Mouse (Mus musculus) granulocyte monocyte progenitor cell, adult 5-6 weeks (primary cell): Measurements from ENCODE around the gene Krt90. TPM values are rescaled to one million over a fixed set of nuclear protein-coding genes. Genes with fewer than 3 reads are reported as not detected.
"Not testable (repeated sequence)": the region's sequence is repeated elsewhere in the genome, so short reads cannot be mapped to it uniquely, and the experiment has no call there.

Experiments
- ATAC-seq: replicated peaks from 2 replicates; pipeline ENCODE4 v1.8.0; 2016; ENCODE audit warnings: mild to moderate bottlenecking, moderate TSS enrichment, inconsistent platforms; ENCODE audit not compliant: poor library complexity, severe bottlenecking
- total RNA-seq, 2 experiments: library from RNA; stranded (forward) in 1 of 2; stranded (reverse) in 1 of 2; fragments of 200-712, 200-1000 nt in 1 of 2; fragments of >200 nt in 1 of 2; fragmentation: Nextera tagmentation in 1 of 2; gene quantifications; 2 replicates each; pipeline ENCODE4 v1.2.3; 2014 to 2017

The Krt90 gene
- total RNA-seq, 2 experiments from 2014 or later = not detected

GRCm38 (mm10) chr15:101522556-101523232 lies 40.1 kb downstream of the Krt90 start:
- no peak for ATAC-seq

- ATAC-seq = no peak; the same call in 1 of the 2 replicates
These were observed 43.0 kb downstream of the Krt90 start for GRCm38 (mm10) chr15:101519792-101520191.

GRCm38 (mm10) chr15:101517161-101517560 lies 45.6 kb downstream of the Krt90 start, which contains the start of gene Gm49425:
Gene Gm49425, minus strand, starts transcription at chr15:101517261.
- ATAC-seq = not testable (repeated sequence)

- no peak for ATAC-seq
These were observed 54.5 kb downstream of the Krt90 start for GRCm38 (mm10) chr15:101508247-101508646.

DNA sequence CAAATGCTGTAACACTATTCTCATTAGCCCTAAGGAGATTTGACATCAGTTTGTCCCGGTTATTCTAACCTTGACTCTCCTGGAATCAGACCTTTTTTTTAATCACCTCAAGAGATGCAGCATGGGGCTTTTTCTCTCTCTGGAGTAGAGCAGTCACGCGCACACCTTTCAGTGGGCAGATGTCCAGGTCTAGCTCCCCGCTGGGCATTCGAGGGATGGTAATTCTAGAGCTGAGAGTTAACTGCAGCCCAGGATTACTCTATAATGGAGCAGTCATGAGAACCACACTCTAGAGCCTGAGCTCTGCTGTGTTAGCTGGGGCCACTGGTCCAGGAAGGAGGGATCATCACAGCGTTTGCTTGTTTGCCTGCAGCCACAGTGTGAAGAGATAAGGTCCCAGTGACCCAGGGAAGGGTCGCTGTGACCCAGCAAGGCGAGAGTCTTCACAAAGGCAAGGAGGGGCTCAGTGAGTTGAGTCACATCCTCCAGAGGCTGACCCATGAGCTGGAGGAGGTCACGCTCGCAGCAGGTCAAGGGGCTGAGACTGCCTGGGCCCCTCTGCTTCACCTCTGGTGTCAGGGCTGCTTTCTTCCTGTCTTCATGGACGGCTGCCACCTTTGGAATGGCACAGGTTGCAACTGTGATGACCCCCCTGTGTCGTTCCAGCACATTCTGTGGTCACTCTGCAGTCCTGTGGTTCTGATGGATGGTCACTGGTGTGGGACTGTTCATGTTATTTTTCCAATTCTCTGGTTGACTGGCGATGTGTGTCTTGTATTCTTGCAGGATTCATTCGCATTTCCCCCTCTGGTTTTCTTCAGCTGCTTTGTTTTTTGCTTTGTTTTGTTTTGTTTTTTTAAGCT lies 55.6 kb downstream of the Krt90 start:
- no peak for ATAC-seq

Other genes with a start within 250 kb of the Krt90 start
- 3.2 and 4.2 TPM in 2 replicates for gene Krt80, start 192.8 kb downstream of the Krt90 start, total RNA-seq (2014; fragmentation: Nextera tagmentation)
- 1.2 and 1.3 TPM in 2 replicates for gene Krt80, start 192.8 kb downstream of the Krt90 start, total RNA-seq (2017)
- 0.21 and 0.67 TPM in 2 replicates for gene Krt7, start 151.9 kb downstream of the Krt90 start, total RNA-seq (2014; fragmentation: Nextera tagmentation)
- 0.39 TPM in 1 of 2 replicates, not detected in the other for gene Krt7, start 151.9 kb downstream of the Krt90 start, total RNA-seq (2017)
- not detected in 2 replicates for gene Krt87, start 124.1 kb downstream of the Krt90 start, total RNA-seq (2014; fragmentation: Nextera tagmentation)
- gene Krt87, start 124.1 kb downstream of the Krt90 start, total RNA-seq (2017) = not detected in 2 replicates
- not detected in 2 replicates for gene Krt88, start 115.2 kb downstream of the Krt90 start, total RNA-seq (2014; fragmentation: Nextera tagmentation)
- not detected in 2 replicates for gene Krt88, start 115.2 kb downstream of the Krt90 start, total RNA-seq (2017)
- gene Krt81, start 99.2 kb downstream of the Krt90 start, total RNA-seq (2014; fragmentation: Nextera tagmentation) = not detected in 2 replicates
- gene Krt81, start 99.2 kb downstream of the Krt90 start, total RNA-seq (2017) = not detected in 2 replicates
- not detected in 2 replicates for gene Krt86, start 89.5 kb downstream of the Krt90 start, total RNA-seq (2014; fragmentation: Nextera tagmentation)
- not detected in 2 replicates for gene Krt86, start 89.5 kb downstream of the Krt90 start, total RNA-seq (2017)
- gene Krt83, start 71.4 kb downstream of the Krt90 start, total RNA-seq (2014; fragmentation: Nextera tagmentation) = not detected in 2 replicates
- gene Krt83, start 71.4 kb downstream of the Krt90 start, total RNA-seq (2017) = 0.34 TPM in 1 of 2 replicates, not detected in the other
- gene Gm49425, start 45.7 kb downstream of the Krt90 start, total RNA-seq (2014; fragmentation: Nextera tagmentation) = not detected in 2 replicates
- gene Gm49425, start 45.7 kb downstream of the Krt90 start, total RNA-seq (2017) = not detected in 2 replicates
- gene Krt84, start 30.1 kb downstream of the Krt90 start, total RNA-seq (2014; fragmentation: Nextera tagmentation) = not detected in 2 replicates
- not detected in 2 replicates for gene Krt84, start 30.1 kb downstream of the Krt90 start, total RNA-seq (2017)
- gene Krt82, start 12.3 kb downstream of the Krt90 start, total RNA-seq (2014; fragmentation: Nextera tagmentation) = not detected in 2 replicates
- gene Krt82, start 12.3 kb downstream of the Krt90 start, total RNA-seq (2017) = not detected in 2 replicates
- not detected in 2 replicates for gene Krt75, start 11.0 kb upstream of the Krt90 start, total RNA-seq (2014; fragmentation: Nextera tagmentation)
- not detected in 2 replicates for gene Krt75, start 11.0 kb upstream of the Krt90 start, total RNA-seq (2017)
- not detected in 2 replicates for gene Gm5414, start 65.2 kb upstream of the Krt90 start, total RNA-seq (2014; fragmentation: Nextera tagmentation)
- gene Gm5414, start 65.2 kb upstream of the Krt90 start, total RNA-seq (2017) = not detected in 2 replicates
- not detected in 2 replicates for gene Gm5478, start 84.4 kb upstream of the Krt90 start, total RNA-seq (2014; fragmentation: Nextera tagmentation)
- not detected in 2 replicates for gene Gm5478, start 84.4 kb upstream of the Krt90 start, total RNA-seq (2017)
- not detected in 2 replicates for gene Krt6b, start 117.3 kb upstream of the Krt90 start, total RNA-seq (2014; fragmentation: Nextera tagmentation)
- gene Krt6b, start 117.3 kb upstream of the Krt90 start, total RNA-seq (2017) = not detected in 2 replicates
- gene Krt6a, start 131.4 kb upstream of the Krt90 start, total RNA-seq (2014; fragmentation: Nextera tagmentation) = not detected in 2 replicates
- gene Krt6a, start 131.4 kb upstream of the Krt90 start, total RNA-seq (2017) = not detected in 2 replicates
- not detected in 2 replicates for gene Krt5, start 149.9 kb upstream of the Krt90 start, total RNA-seq (2014; fragmentation: Nextera tagmentation)
- not detected in 2 replicates for gene Krt5, start 149.9 kb upstream of the Krt90 start, total RNA-seq (2017)
- not detected in 2 replicates for gene Krt71, start 180.2 kb upstream of the Krt90 start, total RNA-seq (2014; fragmentation: Nextera tagmentation)
- not detected in 2 replicates for gene Krt71, start 180.2 kb upstream of the Krt90 start, total RNA-seq (2017)
- not detected in 2 replicates for gene Krt72, start 223.5 kb upstream of the Krt90 start, total RNA-seq (2014; fragmentation: Nextera tagmentation)
- gene Krt72, start 223.5 kb upstream of the Krt90 start, total RNA-seq (2017) = not detected in 2 replicates
- not detected in 2 replicates for gene Krt73, start 239.4 kb upstream of the Krt90 start, total RNA-seq (2014; fragmentation: Nextera tagmentation)
- gene Krt73, start 239.4 kb upstream of the Krt90 start, total RNA-seq (2017) = not detected in 2 replicates